Mouse (Mus musculus): ENCODE data around the gene Thada. TPM values are rescaled to one million over a fixed set of nuclear protein-coding genes. Genes with fewer than 3 reads are reported as not detected.
A peak's percentile ranks its signal among the peaks of the same experiment; 100 is the strongest.

Thada gene
- polyA plus RNA-seq, 1 experiment from 2014 or later = 13.8 TPM

- peaks cover 7% of the 10 kb centered on the region; the same call in 1 of the 2 replicates for H3K4me1 ChIP-seq (replicated peaks; ENCODE audit: control insufficient read depth, insufficient read depth, low read length)
- H3K9me3 ChIP-seq (ENCODE audit: control insufficient read depth, low read length) = no peaks in the 10 kb centered on the region
- H3K4me2 ChIP-seq (ENCODE audit: low read depth, low read length, severe bottlenecking) = no peak overlapping the region
- ATAC-seq (replicated peaks; ENCODE audit: low FRiP score) (no peak), DNase-seq (ENCODE audit: low spot score) (no peak)
- no peak overlapping the region for H3K9ac ChIP-seq (ENCODE audit: low read length)
- H3K27ac ChIP-seq (ENCODE audit: low read depth, low read length) = no peak overlapping the region
- H3K36me3 ChIP-seq (ENCODE audit: control insufficient read depth, insufficient read depth, low read length) = no peaks in the 10 kb centered on the region
- no peak overlapping the region for H3K4me3 ChIP-seq (ENCODE audit: low read depth, low read length)
- H3K27me3 ChIP-seq (ENCODE audit: control insufficient read depth, insufficient read depth, low read length) = no peaks in the 10 kb centered on the region
- WGBS = 61% methylated on average over 7 of the region's 7 CpGs
These were observed 262.7 kb downstream of the Thada start for GRCm38 (mm10) chr17:84203340-84203739.

DNA sequence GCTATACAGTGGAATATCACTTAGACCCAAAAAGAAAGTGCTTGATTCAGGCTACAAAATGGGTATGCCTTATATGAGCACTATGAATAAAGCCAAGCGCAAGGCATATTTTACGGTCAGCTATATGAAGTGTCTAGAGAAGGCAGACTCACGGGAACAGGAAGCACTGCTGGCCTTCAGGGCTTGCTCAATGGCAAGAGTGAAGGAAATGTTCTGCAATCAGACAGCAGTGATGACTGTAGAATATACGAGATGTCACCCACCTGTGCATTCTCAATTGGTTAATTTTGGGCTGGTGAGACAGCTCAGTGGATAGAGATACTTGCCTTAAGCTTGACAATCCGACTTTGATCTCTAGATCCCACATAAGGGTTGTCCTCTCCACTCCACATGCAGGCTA, 264.8 kb downstream of the Thada start:
- Histone ChIP-seq H3K4me3 (ENCODE audit: low read depth, low read length) (no peak overlapping the region), H3K4me1 (replicated peaks; ENCODE audit: control insufficient read depth, insufficient read depth, low read length) (peaks cover 7% of the 10 kb centered on the region; the same call in 1 of the 2 replicates), H3K27ac (ENCODE audit: low read depth, low read length) (no peak overlapping the region), H3K4me2 (ENCODE audit: low read depth, low read length, severe bottlenecking) (no peak overlapping the region), H3K27me3 (ENCODE audit: control insufficient read depth, insufficient read depth, low read length) (no peaks in the 10 kb centered on the region), H3K36me3 (ENCODE audit: control insufficient read depth, insufficient read depth, low read length) (no peaks in the 10 kb centered on the region), H3K9ac (ENCODE audit: low read length) (no peak overlapping the region), H3K9me3 (ENCODE audit: control insufficient read depth, low read length) (no peaks in the 10 kb centered on the region)
- no peak for DNase-seq (ENCODE audit: low spot score)
- no peak for ATAC-seq (replicated peaks; ENCODE audit: low FRiP score)
- 94% methylated on average over 5 of the region's 5 CpGs for WGBS

DNA sequence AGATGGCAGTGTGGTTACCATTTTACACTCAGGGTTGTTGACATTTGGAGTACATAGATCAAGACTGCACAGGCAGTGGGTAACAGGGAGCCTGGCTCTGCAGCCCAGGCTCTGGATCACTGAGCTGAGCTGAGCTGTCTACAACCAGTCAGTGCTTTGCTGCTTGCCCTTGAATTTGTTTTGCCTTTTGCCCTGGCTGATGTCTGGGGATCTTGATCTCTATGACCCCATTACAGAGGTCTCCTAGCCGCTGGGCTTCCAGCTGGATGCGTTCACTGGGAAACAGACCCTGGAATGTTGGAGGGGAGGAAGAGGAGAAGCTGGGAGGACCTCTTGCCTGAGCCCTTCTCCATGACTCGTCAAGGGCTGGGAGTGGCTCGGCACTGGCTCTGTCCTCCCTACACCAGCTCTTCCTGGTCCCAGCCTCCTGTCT, 268.1 kb downstream of the Thada start:
- DNase-seq (ENCODE audit: low spot score) (no peak), ATAC-seq (replicated peaks; ENCODE audit: low FRiP score) (no peak)
- WGBS = 67% methylated on average over 4 of the region's 4 CpGs
- no peaks in the 10 kb centered on the region for H3K9me3 ChIP-seq (ENCODE audit: control insufficient read depth, low read length)
- H3K4me2 ChIP-seq (ENCODE audit: low read depth, low read length, severe bottlenecking) = no peak overlapping the region
- H3K36me3 ChIP-seq (ENCODE audit: control insufficient read depth, insufficient read depth, low read length) = no peaks in the 10 kb centered on the region; the same call in 1 of the 2 replicates
- H3K9ac ChIP-seq (ENCODE audit: low read length) = no peak overlapping the region
- H3K27me3 ChIP-seq (ENCODE audit: control insufficient read depth, insufficient read depth, low read length) = no peaks in the 10 kb centered on the region
- no peak overlapping the region for H3K27ac ChIP-seq (ENCODE audit: low read depth, low read length)
- no peak overlapping the region for H3K4me3 ChIP-seq (ENCODE audit: low read depth, low read length)
- no peaks in the 10 kb centered on the region for H3K4me1 ChIP-seq (replicated peaks; ENCODE audit: control insufficient read depth, insufficient read depth, low read length)

DNA sequence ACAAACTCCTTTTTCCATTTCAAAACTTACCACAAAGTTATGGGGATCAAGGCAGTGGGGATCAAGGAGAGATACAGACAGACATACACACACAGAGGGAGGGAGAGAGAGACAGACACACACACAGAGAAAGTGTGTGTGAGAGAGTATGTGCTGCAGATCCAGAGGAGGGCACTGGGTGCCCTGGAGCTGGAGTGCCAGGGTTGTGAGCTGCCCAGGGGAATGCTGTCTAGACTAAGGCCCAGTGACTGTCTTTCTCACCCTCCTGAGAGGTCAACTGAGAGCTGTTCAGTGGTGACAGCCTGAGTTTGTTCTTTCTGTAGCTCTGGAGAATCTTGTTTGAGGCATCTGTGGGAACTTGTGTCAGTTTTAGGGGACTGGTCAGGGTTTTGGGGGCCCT, 269.7 kb downstream of the Thada start:
- no peak overlapping the region for H3K27ac ChIP-seq (ENCODE audit: low read depth, low read length)
- no peak for ATAC-seq (replicated peaks; ENCODE audit: low FRiP score)

DNA sequence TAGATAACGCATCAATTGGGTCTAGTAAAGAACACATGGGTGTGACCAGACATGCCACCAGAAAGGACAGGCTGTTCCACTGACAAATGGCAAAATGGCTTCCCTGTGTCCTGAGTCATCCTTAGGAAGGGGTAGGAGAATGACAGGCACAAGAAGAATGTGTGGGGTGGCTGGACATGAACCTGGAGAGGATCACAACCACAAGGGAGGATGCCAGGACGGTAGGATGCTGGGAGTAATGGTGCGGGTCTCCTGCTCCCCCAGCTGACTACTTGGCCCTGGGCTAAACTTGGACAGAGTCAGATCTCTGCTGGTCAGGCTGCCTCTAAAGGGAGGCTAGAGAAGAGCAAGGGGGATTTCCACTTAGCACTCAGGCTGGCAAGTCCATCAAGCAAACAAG, 270.2 kb downstream of the Thada start:
- WGBS = 85% methylated on average over 3 of the region's 3 CpGs
- Histone ChIP-seq H3K9ac (ENCODE audit: low read length) (no peak overlapping the region), H3K4me1 (replicated peaks; ENCODE audit: control insufficient read depth, insufficient read depth, low read length) (no peaks in the 10 kb centered on the region), H3K27ac (ENCODE audit: low read depth, low read length) (no peak overlapping the region), H3K4me3 (ENCODE audit: low read depth, low read length) (no peak overlapping the region), H3K4me2 (ENCODE audit: low read depth, low read length, severe bottlenecking) (no peak overlapping the region), H3K27me3 (ENCODE audit: control insufficient read depth, insufficient read depth, low read length) (no peaks in the 10 kb centered on the region), H3K9me3 (ENCODE audit: control insufficient read depth, low read length) (no peaks in the 10 kb centered on the region), H3K36me3 (ENCODE audit: control insufficient read depth, insufficient read depth, low read length) (no peaks in the 10 kb centered on the region; the same call in 1 of the 2 replicates)
- no peak for DNase-seq (ENCODE audit: low spot score)
- ATAC-seq (replicated peaks; ENCODE audit: low FRiP score) = no peak

More for the DNA sequence above, 269.7 kb downstream of the Thada start:
- H3K4me1 ChIP-seq (replicated peaks; ENCODE audit: control insufficient read depth, insufficient read depth, low read length) = no peaks in the 10 kb centered on the region
- H3K9ac ChIP-seq (ENCODE audit: low read length) = 0 out of 2 replicates have a peak overlapping the region, but pooled peaks have one; percentile 21
- no peaks in the 10 kb centered on the region for H3K9me3 ChIP-seq (ENCODE audit: control insufficient read depth, low read length)
- no peak overlapping the region for H3K4me2 ChIP-seq (ENCODE audit: low read depth, low read length, severe bottlenecking)
- no peaks in the 10 kb centered on the region; the same call in 1 of the 2 replicates for H3K36me3 ChIP-seq (ENCODE audit: control insufficient read depth, insufficient read depth, low read length)
- H3K4me3 ChIP-seq (ENCODE audit: low read depth, low read length) = no peak overlapping the region
- DNase-seq (ENCODE audit: low spot score) = no peak
- H3K27me3 ChIP-seq (ENCODE audit: control insufficient read depth, insufficient read depth, low read length) = no peaks in the 10 kb centered on the region

DNA sequence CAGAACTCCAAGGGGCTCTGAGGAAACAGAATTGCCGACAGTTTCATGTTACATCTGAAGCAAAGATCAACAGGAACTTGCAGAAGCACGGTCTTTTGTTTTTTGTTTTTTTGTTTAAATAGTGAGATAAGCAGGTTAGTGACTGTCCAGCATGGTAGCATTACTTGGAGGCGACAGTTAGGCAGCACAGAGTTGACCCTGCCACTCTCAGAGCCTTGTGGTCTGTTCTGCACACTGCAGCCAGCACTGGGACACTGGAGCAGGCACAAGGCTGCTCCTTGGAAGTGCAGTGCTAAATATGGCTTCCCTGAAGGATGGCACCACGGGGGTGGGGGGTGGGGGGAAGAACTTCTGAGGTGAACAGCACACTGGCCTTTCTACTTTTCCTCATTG, 271.0 kb downstream of the Thada start:
- H3K36me3 ChIP-seq (ENCODE audit: control insufficient read depth, insufficient read depth, low read length) = no peaks in the 10 kb centered on the region; the same call in 1 of the 2 replicates
- ATAC-seq (replicated peaks; ENCODE audit: low FRiP score) = no peak
- 64% methylated on average over 4 of the region's 4 CpGs for WGBS

DNA sequence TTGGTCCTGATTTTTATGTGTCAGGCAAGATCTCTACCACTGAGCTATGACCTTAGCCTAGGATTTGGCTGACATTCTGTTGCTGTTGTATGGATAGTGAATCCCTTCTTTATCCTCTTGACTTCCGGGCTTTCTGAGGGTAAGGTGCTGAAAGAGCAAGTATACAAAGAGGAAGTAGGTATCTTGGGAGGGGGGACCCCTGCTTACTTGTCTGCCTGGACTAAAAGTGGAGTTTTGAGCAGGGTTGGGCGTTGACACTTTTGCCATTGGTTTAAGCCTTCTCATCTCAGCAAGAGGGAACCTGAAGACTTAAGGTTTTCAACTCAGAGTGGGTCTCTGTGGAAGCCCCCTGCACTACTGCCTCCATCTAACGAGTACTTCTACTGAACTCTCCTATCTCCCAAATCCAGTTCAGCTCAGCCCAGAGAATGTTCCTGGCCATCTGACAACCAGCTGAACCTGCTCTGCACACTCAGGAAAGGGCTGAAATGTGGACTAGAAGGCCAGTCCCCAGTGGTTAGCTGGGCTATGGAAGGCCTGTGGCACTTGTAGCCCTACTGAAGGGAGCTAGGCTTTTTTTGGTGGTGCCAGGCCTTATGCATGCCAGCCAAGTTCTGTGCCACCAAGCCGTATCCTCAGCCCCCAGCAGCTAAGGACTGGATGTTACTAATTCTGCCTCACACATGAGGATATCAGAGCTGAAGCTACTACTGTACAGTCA, 271.6 kb downstream of the Thada start:
- no peak for ATAC-seq (replicated peaks; ENCODE audit: low FRiP score)
- no peak overlapping the region for H3K4me2 ChIP-seq (ENCODE audit: low read depth, low read length, severe bottlenecking)
- no peak overlapping the region for H3K9ac ChIP-seq (ENCODE audit: low read length)
- H3K27ac ChIP-seq (ENCODE audit: low read depth, low read length) = no peak overlapping the region
- H3K4me3 ChIP-seq (ENCODE audit: low read depth, low read length) = no peak overlapping the region
- H3K36me3 ChIP-seq (ENCODE audit: control insufficient read depth, insufficient read depth, low read length) = no peaks in the 10 kb centered on the region; the same call in 1 of the 2 replicates
- H3K9me3 ChIP-seq (ENCODE audit: control insufficient read depth, low read length) = no peaks in the 10 kb centered on the region
- WGBS = 87% methylated on average over 4 of the region's 4 CpGs
- H3K27me3 ChIP-seq (ENCODE audit: control insufficient read depth, insufficient read depth, low read length) = 0 out of 2 replicates have a peak, but pooled peaks cover 2% of the 10 kb centered on the region
- DNase-seq (ENCODE audit: low spot score) = no peak
- no peaks in the 10 kb centered on the region; the same call in 1 of the 2 replicates for H3K4me1 ChIP-seq (replicated peaks; ENCODE audit: control insufficient read depth, insufficient read depth, low read length)

More for the DNA sequence above, 271.0 kb downstream of the Thada start:
- no peaks in the 10 kb centered on the region for H3K4me1 ChIP-seq (replicated peaks; ENCODE audit: control insufficient read depth, insufficient read depth, low read length)
- H3K27ac ChIP-seq (ENCODE audit: low read depth, low read length) = no peak overlapping the region
- 0 out of 2 replicates have a peak, but pooled peaks cover under 1% of the 10 kb centered on the region for H3K27me3 ChIP-seq (ENCODE audit: control insufficient read depth, insufficient read depth, low read length)
- H3K4me2 ChIP-seq (ENCODE audit: low read depth, low read length, severe bottlenecking) = no peak overlapping the region
- H3K9ac ChIP-seq (ENCODE audit: low read length) = no peak overlapping the region
- no peak overlapping the region for H3K4me3 ChIP-seq (ENCODE audit: low read depth, low read length)
- no peaks in the 10 kb centered on the region for H3K9me3 ChIP-seq (ENCODE audit: control insufficient read depth, low read length)
- no peak for DNase-seq (ENCODE audit: low spot score)

- H3K4me3 ChIP-seq (ENCODE audit: low read depth, low read length) = no peak overlapping the region
- 92% methylated on average over 9 of the region's 9 CpGs for WGBS
- ATAC-seq (replicated peaks; ENCODE audit: low FRiP score) (no peak), DNase-seq (ENCODE audit: low spot score) (no peak)
- H3K4me1 ChIP-seq (replicated peaks; ENCODE audit: control insufficient read depth, insufficient read depth, low read length) = peaks cover 10% of the 10 kb centered on the region
- 0 out of 2 replicates have a peak, but pooled peaks cover 2% of the 10 kb centered on the region for H3K27me3 ChIP-seq (ENCODE audit: control insufficient read depth, insufficient read depth, low read length)
- no peak overlapping the region for H3K27ac ChIP-seq (ENCODE audit: low read depth, low read length)
- H3K36me3 ChIP-seq (ENCODE audit: control insufficient read depth, insufficient read depth, low read length) = no peaks in the 10 kb centered on the region; the same call in 1 of the 2 replicates
- H3K4me2 ChIP-seq (ENCODE audit: low read depth, low read length, severe bottlenecking) = no peak overlapping the region
- no peaks in the 10 kb centered on the region for H3K9me3 ChIP-seq (ENCODE audit: control insufficient read depth, low read length)
- H3K9ac ChIP-seq (ENCODE audit: low read length) = no peak overlapping the region
These were observed 272.6 kb downstream of the Thada start for GRCm38 (mm10) chr17:84193411-84193810.

GRCm38 (mm10) chr17:84191946-84192345, 274.1 kb downstream of the Thada start:
- DNase-seq (ENCODE audit: low spot score) = no peak

More at GRCm38 (mm10) chr17:84191946-84192345, 274.1 kb downstream of the Thada start:
- no peak overlapping the region for H3K9ac ChIP-seq (ENCODE audit: low read length)
- H3K4me3 ChIP-seq (ENCODE audit: low read depth, low read length) = no peak overlapping the region
- no peak for ATAC-seq (replicated peaks; ENCODE audit: low FRiP score)
- 83% methylated on average over 4 of the region's 4 CpGs for WGBS
- no peaks in the 10 kb centered on the region for H3K9me3 ChIP-seq (ENCODE audit: control insufficient read depth, low read length)
- no peak overlapping the region for H3K4me2 ChIP-seq (ENCODE audit: low read depth, low read length, severe bottlenecking)
- 0 out of 2 replicates have a peak, but pooled peaks cover 2% of the 10 kb centered on the region for H3K27me3 ChIP-seq (ENCODE audit: control insufficient read depth, insufficient read depth, low read length)
- H3K36me3 ChIP-seq (ENCODE audit: control insufficient read depth, insufficient read depth, low read length) = no peaks in the 10 kb centered on the region; the same call in 1 of the 2 replicates
- no peak overlapping the region for H3K27ac ChIP-seq (ENCODE audit: low read depth, low read length)
- peaks cover 10% of the 10 kb centered on the region for H3K4me1 ChIP-seq (replicated peaks; ENCODE audit: control insufficient read depth, insufficient read depth, low read length)
